Mouse (Mus musculus) layer of hippocampus, postnatal 14 days (tissue): ENCODE measurements around the gene Ccdc148. TPM values are rescaled to one million over a fixed set of nuclear protein-coding genes. Genes with fewer than 3 reads are reported as not detected.

Experiments used
- DNase-seq, 2 experiments: peaks; one replicate each; pipeline ENCODE4 v3.0.0; 2021 to 2022; ENCODE audit warnings: low spot score in 2 of 2, mixed read lengths in 1 of 2
- total RNA-seq, 2 experiments: library from RNA; stranded (reverse); gene quantifications; 2 replicates each; pipeline ENCODE4 v1.2.3; 2021

Ccdc148 gene
- total RNA-seq, 2 experiments from 2014 or later: 10.0 to 10.1 TPM

DNA sequence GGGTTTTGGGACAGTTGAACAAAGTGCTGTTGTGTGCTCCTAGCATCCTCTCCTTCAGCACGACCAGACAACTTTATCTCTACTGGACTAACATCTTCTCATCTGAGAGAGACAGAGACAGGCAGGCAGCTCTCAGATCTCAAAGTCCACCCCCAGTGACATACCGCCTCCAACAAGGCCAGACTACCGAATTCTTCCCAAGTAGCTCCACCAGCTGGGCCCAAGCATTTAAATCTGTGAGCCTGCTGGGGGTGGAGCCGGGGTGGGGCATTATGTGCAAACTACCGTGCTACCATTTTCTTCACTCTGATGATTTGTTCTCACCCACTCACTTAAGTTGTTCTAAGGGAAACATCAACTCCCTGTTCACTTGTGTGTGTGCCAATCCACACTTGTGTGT lies 19.0 kb upstream of the Ccdc148 start:
- no peak for DNase-seq

DNA sequence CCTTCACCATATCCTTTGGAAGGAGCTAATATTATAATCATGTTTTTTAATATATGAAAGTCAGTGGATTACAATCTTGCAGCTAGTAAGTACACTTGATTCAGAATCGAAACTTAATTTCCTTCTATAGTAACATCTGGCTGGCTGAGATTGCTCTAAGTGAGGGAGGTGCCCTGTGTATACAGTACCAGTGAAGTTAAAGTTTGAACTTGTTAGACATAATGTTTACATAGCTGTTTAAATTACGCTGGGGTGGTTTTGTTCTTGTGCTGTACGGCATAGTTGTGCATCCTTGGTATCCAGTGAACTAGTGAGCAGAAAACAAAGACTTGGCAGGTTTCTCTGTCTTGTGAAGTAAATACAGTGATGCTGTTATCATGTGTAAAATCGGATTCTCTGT lies 18.5 kb upstream of the Ccdc148 start:
- no peak for DNase-seq

DNA sequence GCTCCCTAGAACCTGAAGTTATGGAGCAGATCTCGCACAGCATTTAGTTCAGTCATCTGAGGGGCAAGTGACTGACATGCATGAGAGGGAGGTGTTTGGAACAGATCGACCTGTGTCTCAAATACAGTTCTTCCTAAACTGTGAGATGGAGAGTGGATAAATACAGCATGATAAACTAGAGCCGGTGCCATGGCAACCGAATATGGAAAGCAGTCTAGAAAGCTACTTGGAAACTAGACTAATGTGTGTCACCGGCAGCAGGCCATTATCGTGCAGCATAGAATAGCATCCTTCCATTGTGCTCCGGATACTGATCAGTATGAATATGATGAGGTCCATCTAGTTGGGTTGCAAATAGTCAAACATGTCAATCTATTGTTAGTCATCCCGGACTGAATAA lies 17.7 kb upstream of the Ccdc148 start:
- DNase-seq: peak in 1 of 2 experiments; percentile 36

DNA sequence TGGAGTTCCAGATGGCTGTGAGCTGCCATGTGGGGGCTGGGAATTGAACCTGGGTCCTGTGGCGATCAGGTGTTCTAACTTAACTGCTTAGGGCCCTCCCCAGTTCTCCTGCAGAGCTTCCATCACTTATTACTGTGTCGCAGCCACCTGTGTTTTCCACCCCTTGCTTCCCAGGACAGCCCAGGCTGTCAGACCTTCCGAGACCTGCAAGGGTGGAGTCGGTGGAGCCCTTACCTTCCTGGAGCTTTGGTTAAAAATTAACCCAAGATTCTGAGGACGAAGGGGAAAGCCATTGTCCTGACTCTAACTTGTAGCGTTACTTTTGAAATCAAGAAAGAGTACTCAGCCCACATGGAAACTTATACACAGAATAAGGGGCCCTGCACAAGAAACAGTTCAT lies 15.4 kb upstream of the Ccdc148 start:
- no peak for DNase-seq

DNA sequence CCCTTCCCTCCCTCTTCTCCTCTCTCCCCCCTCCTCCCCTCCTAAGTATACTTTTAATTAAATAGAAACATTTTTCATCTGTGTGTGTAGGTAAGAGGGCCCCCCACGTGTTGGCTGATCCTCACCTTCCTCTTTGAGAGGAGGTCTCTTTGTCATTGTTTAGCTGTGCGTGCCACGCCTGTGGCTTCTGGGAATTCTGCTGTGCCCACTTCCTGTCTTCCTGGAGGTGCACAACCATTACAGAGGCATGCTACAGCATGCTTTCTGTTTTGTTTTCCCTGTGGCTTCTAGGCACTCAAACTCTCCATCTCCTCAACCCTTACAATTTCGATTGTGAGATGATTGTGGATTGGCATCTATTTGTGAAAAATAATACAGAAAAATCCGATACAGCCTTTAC lies 11.1 kb upstream of the Ccdc148 start:
- DNase-seq: no peak

DNA sequence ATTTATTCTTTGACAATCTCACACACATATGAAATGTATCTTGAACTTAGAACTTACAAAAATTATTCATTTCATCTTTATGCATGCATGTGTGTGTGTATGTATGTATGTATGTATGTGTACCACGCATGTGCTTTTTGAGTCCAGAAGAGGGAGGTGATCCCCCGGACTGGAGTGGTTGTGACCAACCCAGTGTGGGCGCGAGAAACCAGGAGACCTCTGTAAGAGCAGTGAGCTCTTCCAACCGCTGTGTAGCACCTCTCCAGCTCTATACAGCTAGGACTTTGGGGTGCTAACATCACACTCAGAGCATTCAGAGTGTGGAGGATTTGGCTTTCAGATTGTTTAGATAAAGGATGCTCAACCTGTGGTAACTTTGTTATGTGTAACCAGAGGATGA lies 10.1 kb upstream of the Ccdc148 start:
- DNase-seq: no peak

DNA sequence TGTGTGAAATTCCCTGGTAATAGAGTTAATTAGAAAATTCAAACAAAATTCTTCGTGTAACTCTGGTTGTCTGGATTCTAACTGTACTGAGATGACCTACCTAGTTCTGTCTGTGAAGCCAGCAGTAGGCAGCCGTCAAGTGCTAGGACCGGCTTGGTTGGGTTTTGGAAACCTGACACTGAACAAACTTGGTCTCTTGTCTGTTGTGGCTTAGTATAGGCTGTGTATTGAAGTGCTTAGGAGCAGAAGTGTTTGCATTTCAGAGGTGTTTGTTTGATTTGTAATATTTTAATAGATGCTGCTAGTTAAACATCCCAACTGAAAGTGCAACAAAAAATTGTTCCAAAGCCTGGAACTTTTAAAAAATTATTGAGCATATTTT lies 9.7 kb upstream of the Ccdc148 start:
- no peak for DNase-seq

DNA sequence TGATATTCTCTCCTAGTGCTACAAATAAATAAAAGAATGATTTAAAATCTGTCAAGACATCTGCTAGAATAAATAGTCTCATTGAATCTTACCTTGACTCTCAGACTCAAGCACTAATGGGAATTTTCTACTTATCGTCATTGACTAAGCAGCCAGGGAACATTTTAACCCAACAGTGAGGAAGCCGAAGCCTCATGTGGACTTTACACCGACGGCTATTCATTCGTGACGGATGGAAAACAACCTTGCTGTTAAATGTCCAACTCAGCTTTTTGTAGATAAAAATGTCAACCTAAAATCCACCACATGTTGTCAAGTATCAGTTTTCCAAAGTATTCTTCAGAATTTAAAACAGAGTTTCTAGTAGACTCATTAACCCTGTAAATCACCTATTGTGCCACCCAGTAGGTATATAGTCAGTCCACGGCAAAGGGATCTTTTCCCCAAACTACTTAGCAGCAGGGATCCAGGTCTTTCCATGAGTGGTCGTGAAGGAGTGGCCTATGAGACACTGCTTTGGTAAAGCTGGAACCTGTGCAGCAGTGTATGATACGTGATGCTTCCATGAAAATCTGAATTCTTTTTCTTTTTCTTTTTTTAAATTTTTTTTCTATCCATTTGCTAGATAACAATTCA lies 9.2 kb upstream of the Ccdc148 start:
- DNase-seq: no peak

DNA sequence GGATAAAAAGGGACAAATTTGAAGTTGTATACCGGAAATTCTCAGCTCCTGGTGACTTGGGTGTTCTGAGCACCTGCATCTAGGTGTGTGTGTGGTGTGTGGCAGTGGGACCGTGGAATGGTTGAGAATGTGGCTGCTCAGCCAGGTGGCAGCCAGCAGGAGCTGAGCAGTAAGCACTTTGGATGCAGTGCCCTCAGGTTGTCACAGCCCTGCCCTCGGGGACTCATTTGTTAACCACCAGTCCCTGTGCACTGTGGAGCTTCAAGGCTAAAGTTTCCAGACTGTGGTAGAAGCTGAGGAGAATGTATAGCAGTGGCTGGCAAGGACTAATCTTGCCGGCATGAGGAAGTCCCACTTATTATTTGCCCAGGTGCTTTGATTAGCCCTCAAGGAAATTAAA lies 7.3 kb upstream of the Ccdc148 start:
- DNase-seq: no peak

DNA sequence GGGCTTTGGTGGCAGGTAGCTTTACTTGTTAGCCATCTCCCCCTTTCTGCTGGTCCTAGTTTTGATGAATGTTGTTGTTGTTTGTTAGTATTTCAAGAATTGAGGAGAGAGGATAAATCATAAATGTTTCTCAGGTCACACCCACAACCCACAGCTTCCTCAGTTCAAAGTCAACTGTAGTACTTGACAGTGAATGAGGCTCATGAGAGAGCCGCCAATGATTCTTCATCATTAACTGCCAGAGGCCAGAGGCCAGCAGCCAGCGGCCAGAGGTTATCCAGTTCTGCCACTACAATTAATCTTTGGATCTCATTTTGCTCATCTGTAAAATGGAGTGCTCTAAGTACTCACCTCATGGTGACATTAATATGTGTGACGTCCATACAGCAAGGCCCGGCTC lies 6.5 kb upstream of the Ccdc148 start:
- no peak for DNase-seq

DNA sequence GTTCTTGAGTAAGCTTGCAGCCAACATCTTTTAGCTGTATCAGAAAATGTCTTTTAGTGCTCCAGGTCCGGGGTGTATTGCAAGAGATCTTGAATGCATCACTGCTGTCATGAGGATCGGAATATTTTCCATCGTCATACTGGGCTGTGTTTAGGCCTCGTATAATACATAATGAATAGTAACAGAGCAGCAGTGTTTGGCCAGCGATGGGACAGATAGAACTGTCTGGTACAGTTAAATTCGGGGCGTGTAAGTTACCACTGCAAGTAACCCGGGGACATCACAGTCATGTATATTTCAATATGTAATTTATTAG lies 1.8 kb upstream of the Ccdc148 start:
- no peak for DNase-seq

DNA sequence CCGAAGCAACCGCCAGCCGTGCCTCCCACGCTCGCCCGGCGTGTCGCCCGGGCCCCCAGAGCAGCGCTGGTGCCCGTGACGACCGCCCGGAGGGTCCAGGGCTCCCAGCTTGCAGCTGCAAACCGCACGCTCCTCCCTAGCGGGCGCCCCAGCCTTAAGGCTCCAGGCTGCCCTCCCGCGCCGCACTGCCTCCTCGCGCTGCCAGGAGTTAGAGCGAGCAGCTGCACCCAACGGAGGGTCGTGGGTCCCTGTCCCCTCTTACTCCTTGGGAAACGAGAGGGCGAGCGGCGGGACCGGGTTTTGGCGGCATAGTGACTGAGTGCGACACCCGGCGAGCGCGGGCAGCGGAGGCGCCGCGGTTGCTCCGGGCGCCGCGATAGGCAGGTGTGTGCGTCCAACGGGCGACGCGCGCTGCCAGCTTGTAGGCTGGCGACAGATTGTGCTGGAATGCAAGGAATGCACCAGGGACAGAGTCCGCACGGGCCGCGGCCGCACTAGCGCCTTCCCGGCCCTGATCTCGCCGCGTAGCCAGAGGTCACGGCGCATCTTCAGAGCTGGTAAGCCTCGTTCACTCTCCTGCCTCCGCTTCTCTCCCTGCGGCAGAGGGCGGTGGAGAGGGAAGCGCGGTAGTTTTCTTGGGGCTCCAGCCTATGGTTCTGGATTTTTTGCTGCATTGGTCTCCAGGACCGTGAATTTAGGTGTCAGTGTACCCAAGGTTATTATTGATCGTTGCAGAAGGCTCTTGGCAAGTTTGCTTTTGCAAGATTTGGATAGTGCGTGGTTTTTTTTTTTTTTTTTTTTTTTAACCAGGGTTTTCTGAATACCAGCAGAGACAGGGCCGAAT lies 1.2 kb upstream of the Ccdc148 start:
- DNase-seq: peak; percentile 70 to 80

DNA sequence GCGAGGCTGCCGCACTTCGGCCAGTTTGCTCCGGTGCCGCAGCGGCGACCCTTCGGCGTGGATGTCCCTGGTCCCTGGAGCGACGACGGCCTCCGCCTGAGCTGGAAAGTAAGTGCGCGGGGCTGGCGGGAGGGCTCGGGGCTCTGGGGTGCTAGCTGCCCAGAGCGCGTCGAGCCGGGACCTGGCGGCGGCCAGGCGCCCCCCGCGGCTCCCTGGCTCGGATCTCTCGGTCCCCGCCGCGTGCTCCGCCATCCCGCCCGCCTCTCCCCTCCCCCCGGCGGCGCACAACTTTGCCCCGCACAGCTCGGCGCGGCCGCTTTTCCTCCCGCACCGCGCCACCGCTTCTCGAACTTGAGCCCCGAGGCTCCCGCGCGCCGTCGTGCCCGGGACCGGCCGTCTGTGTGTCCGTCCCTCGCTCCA lies 548 bp upstream of the Ccdc148 start:
- DNase-seq: peak in 1 of 2 experiments; percentile 30

DNA sequence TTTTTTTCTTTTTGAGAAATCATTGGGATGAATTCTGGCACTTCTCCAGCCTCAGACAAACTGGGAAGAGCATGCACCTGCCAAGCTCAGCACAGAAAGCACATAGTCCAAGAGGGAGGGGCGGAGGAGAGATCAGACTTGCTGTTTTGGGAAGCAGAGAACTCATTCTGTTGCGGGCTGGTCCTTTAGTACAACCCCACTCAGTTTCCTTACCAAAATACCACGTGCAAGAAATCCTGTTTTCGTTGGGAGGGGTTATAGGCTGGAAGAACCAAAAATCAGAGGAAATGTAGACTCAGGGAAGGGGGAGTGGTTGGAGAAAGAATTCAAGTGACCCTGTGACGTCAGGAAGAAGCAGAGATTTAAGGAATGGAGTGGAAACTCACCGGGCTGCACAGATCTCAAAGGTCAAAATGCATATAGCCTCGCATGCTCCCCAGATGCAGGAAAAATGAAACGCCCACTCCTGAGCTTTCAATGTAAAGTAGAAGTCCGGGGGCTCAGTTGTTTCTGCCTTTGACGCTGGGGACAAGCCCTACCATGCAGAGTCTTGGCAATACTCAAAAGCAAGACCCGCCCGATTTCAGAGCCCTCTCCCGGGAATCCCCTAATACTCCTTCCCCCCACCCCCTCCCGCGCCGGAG lies 400 bp downstream of the Ccdc148 start:
- peak; percentile 20 to 41 for DNase-seq

DNA sequence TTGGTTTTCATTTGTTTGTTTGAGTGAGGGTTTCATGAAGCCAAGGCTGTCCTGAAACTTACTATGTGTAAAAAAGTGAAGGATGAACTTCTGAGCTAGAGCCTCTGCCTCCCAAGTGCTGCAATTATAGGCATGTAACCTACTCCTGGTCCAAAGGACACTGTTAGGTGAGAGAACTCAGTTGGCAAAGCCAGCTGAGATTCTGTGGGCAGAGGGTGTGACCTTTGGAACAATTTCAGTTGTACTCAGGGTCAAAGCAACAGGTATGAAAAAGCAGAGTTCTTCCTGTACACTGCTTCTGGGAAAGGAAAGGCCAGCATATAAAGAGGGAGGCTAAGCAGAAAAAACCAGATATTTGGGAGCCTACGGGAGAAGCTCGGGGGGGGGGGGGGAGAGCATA lies 2.4 kb downstream of the Ccdc148 start:
- DNase-seq: no peak

DNA sequence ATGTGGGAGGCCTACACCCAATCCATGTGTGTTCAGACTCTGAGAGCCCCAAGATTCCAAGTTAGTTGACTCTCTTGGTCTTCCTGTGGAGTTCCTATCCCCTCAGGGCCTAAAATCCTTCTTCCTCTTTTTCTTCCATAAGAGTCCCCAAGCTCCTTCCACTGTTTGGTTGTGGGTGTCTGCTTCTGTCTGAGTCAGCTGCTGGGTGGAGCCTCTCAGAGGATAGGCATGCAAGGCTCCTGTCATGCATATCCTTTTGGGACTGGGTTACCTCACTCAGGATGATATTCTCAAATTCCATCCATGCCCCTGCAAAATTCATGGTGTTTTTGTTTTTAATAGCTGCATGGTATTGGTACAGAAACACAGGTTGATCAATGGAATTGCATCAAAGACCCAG lies 5.1 kb downstream of the Ccdc148 start:
- no peak for DNase-seq

DNA sequence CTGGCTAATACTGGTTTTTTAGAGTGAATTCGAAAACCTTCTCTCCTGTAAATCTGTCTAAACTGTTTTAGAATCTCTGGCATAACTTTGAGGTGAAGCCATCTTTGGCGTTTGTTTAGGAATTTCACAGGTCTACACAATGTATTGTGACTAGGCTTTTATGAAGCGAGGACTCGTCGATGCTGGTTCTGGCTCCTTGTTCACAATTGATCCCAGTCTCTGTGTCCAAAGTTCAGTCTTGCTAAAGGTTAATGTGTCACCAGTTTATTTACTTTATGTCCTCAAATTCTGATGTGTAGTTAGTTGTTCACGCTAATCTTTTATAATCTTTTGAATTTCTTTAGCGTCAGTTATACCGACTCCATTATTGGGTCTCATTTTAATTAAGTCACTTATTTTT lies 29.4 kb downstream of the Ccdc148 start:
- no peak for DNase-seq

DNA sequence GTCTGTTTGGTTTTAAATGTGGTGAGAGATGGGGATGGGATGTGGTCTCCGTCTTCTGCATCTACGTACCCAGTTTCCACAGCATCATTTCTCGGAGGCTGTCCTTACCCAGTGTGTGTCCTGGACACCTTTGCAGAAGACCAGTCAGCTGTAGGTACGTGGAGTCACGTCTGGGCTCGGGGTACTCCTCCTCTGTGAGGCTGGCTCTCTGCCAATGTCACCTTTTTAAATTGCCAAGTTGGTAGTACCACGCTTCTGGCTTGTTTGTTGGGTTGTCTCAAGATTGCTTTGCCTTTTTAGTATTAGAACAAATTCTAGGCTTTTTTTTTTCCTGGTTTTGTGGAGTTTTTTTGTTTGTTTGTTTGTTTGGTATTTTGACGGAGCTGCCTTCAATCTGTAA lies 30.7 kb downstream of the Ccdc148 start:
- DNase-seq: no peak

DNA sequence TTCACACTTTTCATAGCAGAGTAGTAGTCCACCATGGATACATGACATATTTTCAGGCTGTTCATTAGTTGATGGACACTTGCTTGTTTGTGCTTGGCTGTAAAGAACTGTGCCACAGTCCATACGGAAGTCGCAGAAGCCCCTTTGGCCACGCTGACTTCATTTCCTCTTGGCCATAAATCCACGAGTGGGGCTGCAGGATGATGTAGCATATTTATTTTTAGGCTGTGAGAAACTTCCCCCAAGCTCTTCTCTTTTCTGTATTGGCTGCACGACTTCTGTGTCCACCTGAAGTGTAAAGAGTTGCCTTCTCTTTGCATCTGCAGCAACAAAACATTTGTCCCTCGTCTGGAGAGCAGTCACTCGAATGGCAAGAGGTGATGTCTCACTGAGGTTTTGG lies 31.5 kb downstream of the Ccdc148 start:
- no peak for DNase-seq

DNA sequence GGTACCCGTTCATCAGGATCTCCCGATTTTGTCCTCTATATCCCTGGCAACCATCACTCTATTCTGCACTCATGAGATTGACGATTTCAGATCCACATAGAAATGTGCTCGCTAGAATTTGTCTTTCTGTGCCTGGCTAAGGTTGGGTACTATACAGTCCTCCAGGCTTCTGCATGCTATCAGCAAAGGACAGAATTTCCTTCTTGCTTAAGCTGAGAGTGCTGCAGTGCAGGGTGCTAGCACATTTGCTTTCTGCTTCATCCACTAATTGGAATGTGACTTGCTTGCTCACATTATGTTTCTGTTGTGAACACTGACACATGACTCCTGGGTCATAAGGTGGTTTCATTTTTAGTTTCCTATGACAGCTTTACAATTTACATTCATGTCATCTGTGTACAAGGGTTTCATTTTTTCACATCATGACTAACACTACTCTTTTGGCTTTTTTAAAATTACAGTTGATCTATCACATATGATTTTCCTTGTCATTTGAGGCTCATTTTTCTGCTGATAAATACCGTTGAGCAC lies 104.8 kb downstream of the Ccdc148 start:
- no peak for DNase-seq

DNA sequence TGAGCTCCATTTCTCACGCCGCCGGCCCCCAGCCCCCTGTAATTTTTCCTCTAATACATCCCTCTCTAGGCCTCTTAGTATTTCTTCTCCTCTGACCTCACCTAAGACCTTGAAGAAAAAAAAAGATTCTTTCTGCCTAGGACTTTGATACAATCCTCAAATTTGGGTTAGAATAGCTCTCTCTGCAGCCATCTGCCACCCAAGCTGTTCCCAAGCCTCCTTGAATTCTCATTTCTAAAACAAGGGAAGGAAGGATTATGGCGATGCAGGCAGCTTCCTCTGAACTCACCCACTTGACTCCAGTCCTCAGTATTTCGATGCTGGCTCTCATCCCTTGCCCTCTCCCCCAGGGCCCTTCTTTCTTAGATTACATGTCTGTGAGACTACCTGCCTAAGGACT lies 106.1 kb downstream of the Ccdc148 start:
- DNase-seq: peak in 1 of 2 experiments; percentile 47

DNA sequence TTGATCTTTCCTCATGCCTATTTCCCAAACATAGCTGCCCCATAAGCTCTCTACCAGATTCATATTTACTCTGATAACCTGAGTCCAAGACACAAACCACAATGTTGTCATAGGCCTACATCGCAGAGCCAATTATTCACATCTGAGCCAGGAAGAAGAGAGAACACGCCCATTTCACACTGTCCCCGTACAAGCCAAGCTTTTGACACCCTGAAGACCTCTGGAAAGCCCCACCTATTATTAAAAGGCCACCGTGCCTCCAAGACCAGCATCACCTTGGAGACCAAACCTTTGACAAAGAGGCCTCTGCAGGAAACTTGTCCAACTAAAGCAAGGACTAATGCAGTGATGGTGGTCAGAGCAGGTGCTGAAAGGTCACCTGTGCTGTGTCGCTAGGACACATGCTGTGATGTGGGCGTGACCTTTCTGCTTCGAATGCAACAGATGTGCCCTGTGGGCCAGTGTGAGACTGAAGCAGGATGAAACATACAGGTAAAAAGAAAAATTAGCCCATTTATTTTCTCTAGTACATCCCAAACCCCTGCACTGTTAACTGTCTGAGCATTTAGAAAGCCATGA lies 106.9 kb downstream of the Ccdc148 start:
- no peak for DNase-seq
